Mouse (Mus musculus) limb, embryonic 12.5 days (tissue): ENCODE measurements at regions not wholly inside any gene's neighbourhood (a gene's known extent, or its start where the extent isn't known, plus 50 kb on each side); places are given as distances from the start of the nearest gene placed in this dataset.

Source experiments
- ATAC-seq: fragments of 200-750 bp; cut with Nextera tagmentation; 2 replicates; pipeline ENCODE4 v1.8.0; 2017; ENCODE audit warnings: low read depth, moderate TSS enrichment; ENCODE audit not compliant: insufficient number of reproducible peaks, insufficient read depth, low FRiP score, low TSS enrichment
- H3K27ac ChIP-seq: fragments of 300-500 bp; sonication (generic); 2 replicates; pipeline ENCODE4 v1.5.1; 2016; ENCODE audit warnings: mild to moderate bottlenecking, moderate library complexity
- H3K27me3 ChIP-seq: fragments of 300-500 bp; sonication (generic); 2 replicates; pipeline ENCODE4 v1.6.1; 2016; ENCODE audit warnings: mild to moderate bottlenecking, moderate library complexity
- H3K36me3 ChIP-seq: fragments of 300-500 bp; sonication (generic); 2 replicates; pipeline ENCODE4 v1.6.1; 2016; ENCODE audit warnings: mild to moderate bottlenecking, moderate library complexity
- H3K4me1 ChIP-seq: fragments of 300-500 bp; sonication (generic); replicated peaks from 2 replicates; pipeline ENCODE4 v1.6.1; 2016
- H3K4me2 ChIP-seq: fragments of 300-500 bp; sonication (generic); 2 replicates; pipeline ENCODE4 v1.6.1; 2016; ENCODE audit warnings: mild to moderate bottlenecking, moderate library complexity
- H3K4me3 ChIP-seq: fragments of 300-500 bp; sonication (generic); replicated peaks from 2 replicates; pipeline ENCODE4 v1.5.1; 2016; ENCODE audit warnings: mild to moderate bottlenecking
- H3K9ac ChIP-seq: fragments of 300-500 bp; sonication (generic); replicated peaks from 2 replicates; pipeline ENCODE4 v1.6.1; 2016; ENCODE audit warnings: mild to moderate bottlenecking, moderate library complexity
- H3K9me3 ChIP-seq: fragments of 300-500 bp; sonication (generic); 2 replicates; pipeline ENCODE4 v1.6.1; 2016; ENCODE audit warnings: mild to moderate bottlenecking, moderate library complexity
- WGBS: fragments of 180-500 bp; shearing (Covaris S2); methylation state at CpG from one replicate; pipeline ENCODE4 v1.1.7; 2016; 5-methylcytosine and 5-hydroxymethylcytosine counted together

GRCm38 (mm10) chr14:79929451-79929850, 54.4 kb upstream of the Olfm4 start:
- H3K9me3 ChIP-seq, result 0 out of 2 replicates have a peak, but pooled peaks cover 5% of the 10 kb centered on the region
- no peaks in the 10 kb centered on the region for H3K36me3 ChIP-seq
- no peak overlapping the region for H3K9ac ChIP-seq
- H3K4me1 ChIP-seq, result no peaks in the 10 kb centered on the region
- H3K27me3 ChIP-seq, result no peaks in the 10 kb centered on the region
- 83% methylated on average over 3 of the region's 3 CpGs for WGBS
- H3K27ac ChIP-seq, result no peak overlapping the region
- ATAC-seq, result no peak
- H3K4me3 ChIP-seq, result no peak overlapping the region
- no peak overlapping the region for H3K4me2 ChIP-seq

- no peaks in the 10 kb centered on the region for H3K27me3 ChIP-seq
- no peak overlapping the region for H3K27ac ChIP-seq
- H3K4me2 ChIP-seq, result no peak overlapping the region
- H3K36me3 ChIP-seq, result no peaks in the 10 kb centered on the region
- H3K4me1 ChIP-seq, result no peaks in the 10 kb centered on the region
- ATAC-seq, result no peak
- H3K9me3 ChIP-seq, result 0 out of 2 replicates have a peak, but pooled peaks cover 5% of the 10 kb centered on the region
- no peak overlapping the region for H3K9ac ChIP-seq
- H3K4me3 ChIP-seq, result no peak overlapping the region
- 89% methylated on average over 1 of the region's 1 CpGs for WGBS
These were observed 56.7 kb upstream of the Olfm4 start for GRCm38 (mm10) chr14:79927161-79927560.

GRCm38 (mm10) chr14:79916960-79917848, 66.7 kb upstream of the Olfm4 start:
- no peak overlapping the region for H3K9ac ChIP-seq
- 79% methylated on average over 9 of the region's 9 CpGs for WGBS
- no peak overlapping the region for H3K4me3 ChIP-seq
- H3K27me3 ChIP-seq, result no peaks in the 10 kb centered on the region
- no peaks in the 10 kb centered on the region for H3K36me3 ChIP-seq
- ATAC-seq, result no peak
- no peak overlapping the region for H3K4me2 ChIP-seq
- no peaks in the 10 kb centered on the region for H3K4me1 ChIP-seq
- H3K9me3 ChIP-seq, result no peaks in the 10 kb centered on the region
- no peak overlapping the region for H3K27ac ChIP-seq

GRCm38 (mm10) chr14:79914966-79915365, 68.9 kb upstream of the Olfm4 start:
- Histone ChIP-seq H3K9me3 (no peaks in the 10 kb centered on the region), H3K36me3 (no peaks in the 10 kb centered on the region), H3K4me3 (no peak overlapping the region), H3K4me2 (no peak overlapping the region), H3K9ac (no peak overlapping the region), H3K27ac (no peak overlapping the region), H3K4me1 (no peaks in the 10 kb centered on the region), H3K27me3 (peaks cover 4% of the 10 kb centered on the region; the same call in 1 of the 2 replicates)
- 79% methylated on average over 4 of the region's 4 CpGs for WGBS
- ATAC-seq, result no peak

GRCm38 (mm10) chr14:79913315-79913714, 70.6 kb upstream of the Olfm4 start:
- no peaks in the 10 kb centered on the region for H3K36me3 ChIP-seq
- no peak overlapping the region for H3K27ac ChIP-seq
- no peak overlapping the region for H3K9ac ChIP-seq
- H3K9me3 ChIP-seq, result no peaks in the 10 kb centered on the region
- no peaks in the 10 kb centered on the region for H3K4me1 ChIP-seq
- ATAC-seq, result no peak
- H3K4me3 ChIP-seq, result no peak overlapping the region
- no peak overlapping the region for H3K4me2 ChIP-seq
- H3K27me3 ChIP-seq, result peaks cover 6% of the 10 kb centered on the region

- H3K4me2 ChIP-seq, result no peak overlapping the region
- H3K9ac ChIP-seq, result no peak overlapping the region
- no peak for ATAC-seq
- H3K36me3 ChIP-seq, result no peaks in the 10 kb centered on the region
- WGBS, result 49% methylated on average over 4 of the region's 4 CpGs
- no peak overlapping the region for H3K4me3 ChIP-seq
- no peak overlapping the region for H3K27ac ChIP-seq
- no peaks in the 10 kb centered on the region for H3K9me3 ChIP-seq
- no peaks in the 10 kb centered on the region for H3K4me1 ChIP-seq
- H3K27me3 ChIP-seq, result peaks cover 10% of the 10 kb centered on the region
These were observed 71.3 kb upstream of the Olfm4 start for GRCm38 (mm10) chr14:79912610-79913009.

GRCm38 (mm10) chr14:79907761-79908160, 76.1 kb upstream of the Olfm4 start:
- WGBS, result 7% methylated on average over 4 of the region's 4 CpGs

GRCm38 (mm10) chr14:79905574-79905973, 78.3 kb upstream of the Olfm4 start:
- Histone ChIP-seq H3K9ac (no peak overlapping the region), H3K36me3 (no peaks in the 10 kb centered on the region), H3K27ac (no peak overlapping the region), H3K4me3 (no peak overlapping the region), H3K27me3 (peaks cover 11% of the 10 kb centered on the region), H3K4me1 (no peaks in the 10 kb centered on the region), H3K9me3 (no peaks in the 10 kb centered on the region), H3K4me2 (no peak overlapping the region)
- WGBS, result 64% methylated on average over 2 of the region's 2 CpGs
- no peak for ATAC-seq

More at GRCm38 (mm10) chr14:79907761-79908160, 76.1 kb upstream of the Olfm4 start:
- Histone ChIP-seq H3K27me3 (peaks cover 14% of the 10 kb centered on the region), H3K9me3 (no peaks in the 10 kb centered on the region), H3K36me3 (no peaks in the 10 kb centered on the region), H3K27ac (no peak overlapping the region), H3K9ac (no peak overlapping the region), H3K4me2 (no peak overlapping the region), H3K4me1 (no peaks in the 10 kb centered on the region), H3K4me3 (no peak overlapping the region)
- no peak for ATAC-seq

GRCm38 (mm10) chr14:79902355-79902754, 81.5 kb upstream of the Olfm4 start:
- Histone ChIP-seq H3K4me3 (no peak overlapping the region), H3K4me1 (peaks cover 4% of the 10 kb centered on the region), H3K27ac (no peak overlapping the region), H3K9me3 (no peaks in the 10 kb centered on the region), H3K9ac (no peak overlapping the region), H3K36me3 (no peaks in the 10 kb centered on the region), H3K4me2 (no peak overlapping the region), H3K27me3 (0 out of 2 replicates have a peak, but pooled peaks cover 4% of the 10 kb centered on the region)
- ATAC-seq, result no peak
- 25% methylated on average over 1 of the region's 1 CpGs for WGBS

- ATAC-seq, result no peak
- Histone ChIP-seq H3K4me2 (no peak overlapping the region), H3K9ac (no peak overlapping the region), H3K27ac (no peak overlapping the region), H3K4me1 (peaks cover 4% of the 10 kb centered on the region), H3K36me3 (no peaks in the 10 kb centered on the region), H3K9me3 (no peaks in the 10 kb centered on the region), H3K27me3 (no peaks in the 10 kb centered on the region), H3K4me3 (no peak overlapping the region)
- WGBS, result 5% methylated on average over 5 of the region's 5 CpGs
These were observed 85.6 kb upstream of the Olfm4 start for GRCm38 (mm10) chr14:79898240-79898639.

- Histone ChIP-seq H3K4me3 (no peak overlapping the region), H3K4me1 (peaks cover 2% of the 10 kb centered on the region), H3K36me3 (no peaks in the 10 kb centered on the region), H3K9me3 (no peaks in the 10 kb centered on the region), H3K9ac (no peak overlapping the region), H3K27ac (no peak overlapping the region), H3K27me3 (no peaks in the 10 kb centered on the region), H3K4me2 (no peak overlapping the region)
- no peak for ATAC-seq
- WGBS, result 66% methylated on average over 4 of the region's 4 CpGs
These were observed 90.6 kb upstream of the Olfm4 start for GRCm38 (mm10) chr14:79893241-79893640.

- no peak overlapping the region for H3K4me2 ChIP-seq
- no peak overlapping the region for H3K4me3 ChIP-seq
- H3K9ac ChIP-seq, result no peak overlapping the region
- no peaks in the 10 kb centered on the region for H3K36me3 ChIP-seq
- H3K27ac ChIP-seq, result no peak overlapping the region
- 0 out of 2 replicates have a peak, but pooled peaks cover under 1% of the 10 kb centered on the region for H3K4me1 ChIP-seq
- H3K27me3 ChIP-seq, result no peaks in the 10 kb centered on the region
- 89% methylated on average over 2 of the region's 2 CpGs for WGBS
- H3K9me3 ChIP-seq, result no peaks in the 10 kb centered on the region
- ATAC-seq, result no peak
These were observed 93.2 kb upstream of the Olfm4 start for GRCm38 (mm10) chr14:79890682-79891081.
